Mouse (Mus musculus): ENCODE results near the gene Gm49450. TPM values are rescaled to one million over a fixed set of nuclear protein-coding genes. Genes with fewer than 3 reads are reported as not detected.
"Not testable (repeated sequence)": the region's sequence is repeated elsewhere in the genome, so short reads cannot be mapped to it uniquely, and the experiment has no call there.

The Gm49450 gene
- polyA plus RNA-seq, 1 experiment from 2014 or later: not detected

DNA sequence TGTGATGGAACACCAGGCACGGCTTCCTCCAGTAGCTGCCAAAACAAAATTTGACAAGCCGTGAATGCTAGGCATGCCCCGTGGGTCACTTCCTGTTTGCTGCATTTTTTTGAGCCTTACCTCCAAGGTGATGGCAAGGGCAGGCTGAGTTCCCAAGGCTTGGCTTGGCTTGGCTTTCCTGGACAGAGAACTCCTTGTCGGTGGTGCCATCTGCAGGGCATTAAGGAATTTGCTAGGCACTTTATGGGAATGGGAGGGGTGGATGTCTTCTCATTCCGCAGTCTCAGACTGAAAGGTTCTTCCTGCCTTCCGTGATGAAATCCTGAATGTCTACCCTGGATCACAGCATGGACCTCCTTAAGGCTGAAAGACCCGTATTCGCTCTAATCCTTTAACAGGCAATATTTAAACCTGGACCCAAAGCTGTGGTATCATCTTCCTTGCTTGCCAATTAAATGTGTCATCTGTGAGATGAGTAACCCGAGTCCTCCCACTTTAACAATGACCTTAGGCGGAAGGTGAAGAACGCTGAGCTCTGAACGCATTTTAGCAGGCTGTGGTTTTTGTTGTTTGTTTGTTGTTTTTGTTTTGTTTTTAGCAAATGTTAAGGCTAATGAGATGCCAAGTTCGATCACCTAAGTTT, 24.6 kb downstream of the Gm49450 start:
- Histone ChIP-seq H3K4me2 (replicated peaks; ENCODE audit: low read depth, low read length) (no peak overlapping the region), H3K4me1 (ENCODE audit: control insufficient read depth, insufficient read depth, low read length) (peaks cover 6% of the 10 kb centered on the region; the same call in 1 of the 2 replicates), H3K36me3 (ENCODE audit: control insufficient read depth, insufficient read depth, low read length) (peaks cover 9% of the 10 kb centered on the region), H3K9ac (replicated peaks; ENCODE audit: low read depth, low read length) (no peak overlapping the region), H3K9me3 (ENCODE audit: control insufficient read depth, low read depth, low read length) (no peaks in the 10 kb centered on the region), H3K27ac (ENCODE audit: low read length) (no peak overlapping the region), H3K4me3 (ENCODE audit: low read depth, low read length) (no peak overlapping the region), H3K27me3 (ENCODE audit: control insufficient read depth, insufficient read depth, low read length) (no peaks in the 10 kb centered on the region)
- ATAC-seq (ENCODE audit: insufficient number of reproducible peaks, insufficient read depth, low FRiP score, low read depth): peak; percentile 53; the same call in 1 of the 2 replicates
- 15% methylated on average over 13 of the region's 13 CpGs for WGBS

- WGBS: 83% methylated on average over 5 of the region's 5 CpGs
- Histone ChIP-seq H3K4me2 (replicated peaks; ENCODE audit: low read depth, low read length) (no peak overlapping the region), H3K36me3 (ENCODE audit: control insufficient read depth, insufficient read depth, low read length) (peaks cover 9% of the 10 kb centered on the region), H3K9me3 (ENCODE audit: control insufficient read depth, low read depth, low read length) (no peaks in the 10 kb centered on the region), H3K27me3 (ENCODE audit: control insufficient read depth, insufficient read depth, low read length) (no peaks in the 10 kb centered on the region), H3K4me1 (ENCODE audit: control insufficient read depth, insufficient read depth, low read length) (peaks cover 6% of the 10 kb centered on the region; the same call in 1 of the 2 replicates), H3K4me3 (ENCODE audit: low read depth, low read length) (no peak overlapping the region), H3K9ac (replicated peaks; ENCODE audit: low read depth, low read length) (no peak overlapping the region), H3K27ac (ENCODE audit: low read length) (no peak overlapping the region)
- ATAC-seq (ENCODE audit: insufficient number of reproducible peaks, insufficient read depth, low FRiP score, low read depth): no peak
Measured at GRCm38 (mm10) chr15:98927566-98927965, 25.8 kb downstream of the Gm49450 start.

DNA sequence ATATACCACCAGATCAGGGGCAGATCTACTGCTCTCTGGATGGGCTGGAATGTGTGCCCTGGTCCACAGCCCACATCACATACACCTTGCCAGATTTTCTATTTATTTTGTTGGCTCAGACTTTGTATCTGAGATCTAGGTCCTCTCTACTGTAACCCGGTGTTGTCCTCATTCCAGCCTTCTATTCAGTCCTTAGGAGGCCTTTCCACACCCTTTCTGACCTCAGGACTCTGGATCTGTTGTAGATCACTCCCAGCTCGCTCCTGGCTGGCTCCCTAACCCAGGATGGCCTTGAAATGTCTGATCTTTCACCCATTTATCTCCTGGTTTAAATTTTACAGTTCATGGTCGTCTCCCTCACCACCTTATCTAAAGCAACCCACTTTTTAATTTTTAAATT, 28.7 kb downstream of the Gm49450 start:
- 68% methylated on average over 3 of the region's 3 CpGs for WGBS
- H3K36me3 ChIP-seq (ENCODE audit: control insufficient read depth, insufficient read depth, low read length): no peaks in the 10 kb centered on the region
- no peak overlapping the region for H3K27ac ChIP-seq (ENCODE audit: low read length)
- H3K4me1 ChIP-seq (ENCODE audit: control insufficient read depth, insufficient read depth, low read length): peaks cover 6% of the 10 kb centered on the region; the same call in 1 of the 2 replicates
- H3K9ac ChIP-seq (replicated peaks; ENCODE audit: low read depth, low read length): no peak overlapping the region
- H3K27me3 ChIP-seq (ENCODE audit: control insufficient read depth, insufficient read depth, low read length): no peaks in the 10 kb centered on the region
- H3K4me3 ChIP-seq (ENCODE audit: low read depth, low read length): no peak overlapping the region
- H3K4me2 ChIP-seq (replicated peaks; ENCODE audit: low read depth, low read length): no peak overlapping the region
- ATAC-seq (ENCODE audit: insufficient number of reproducible peaks, insufficient read depth, low FRiP score, low read depth): no peak
- H3K9me3 ChIP-seq (ENCODE audit: control insufficient read depth, low read depth, low read length): no peaks in the 10 kb centered on the region

DNA sequence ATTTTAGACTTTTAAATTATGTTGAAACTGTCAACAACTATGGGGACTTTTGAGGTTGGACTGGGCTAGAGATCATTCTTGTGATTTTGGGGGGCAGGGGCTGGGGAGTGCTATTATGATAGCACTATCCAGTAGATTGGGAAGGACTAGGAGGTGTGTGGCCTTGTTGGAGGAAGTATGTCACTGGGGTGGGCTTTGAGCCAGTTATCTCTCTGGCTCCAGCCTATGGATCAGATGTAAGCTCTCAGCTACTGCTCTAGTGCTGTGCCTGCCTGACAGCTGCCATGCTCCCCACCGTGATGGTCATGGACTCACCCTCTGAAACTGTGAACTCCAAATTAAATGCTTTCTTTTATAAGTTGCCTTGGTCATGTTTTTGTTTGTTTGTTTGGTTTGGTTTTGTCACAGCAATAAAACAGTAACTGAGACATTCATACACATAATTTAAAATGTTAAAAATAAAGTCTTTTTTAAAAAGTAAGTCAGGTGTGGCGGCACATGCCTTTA, 30.3 kb downstream of the Gm49450 start:
- Histone ChIP-seq H3K27ac (ENCODE audit: low read length) (no peak overlapping the region), H3K4me3 (ENCODE audit: low read depth, low read length) (no peak overlapping the region), H3K4me1 (ENCODE audit: control insufficient read depth, insufficient read depth, low read length) (no peaks in the 10 kb centered on the region), H3K4me2 (replicated peaks; ENCODE audit: low read depth, low read length) (no peak overlapping the region), H3K36me3 (ENCODE audit: control insufficient read depth, insufficient read depth, low read length) (no peaks in the 10 kb centered on the region), H3K9me3 (ENCODE audit: control insufficient read depth, low read depth, low read length) (no peaks in the 10 kb centered on the region), H3K9ac (replicated peaks; ENCODE audit: low read depth, low read length) (no peak overlapping the region), H3K27me3 (ENCODE audit: control insufficient read depth, insufficient read depth, low read length) (no peaks in the 10 kb centered on the region)
- WGBS: 82% methylated on average over 2 of the region's 2 CpGs
- ATAC-seq (ENCODE audit: insufficient number of reproducible peaks, insufficient read depth, low FRiP score, low read depth): no peak

DNA sequence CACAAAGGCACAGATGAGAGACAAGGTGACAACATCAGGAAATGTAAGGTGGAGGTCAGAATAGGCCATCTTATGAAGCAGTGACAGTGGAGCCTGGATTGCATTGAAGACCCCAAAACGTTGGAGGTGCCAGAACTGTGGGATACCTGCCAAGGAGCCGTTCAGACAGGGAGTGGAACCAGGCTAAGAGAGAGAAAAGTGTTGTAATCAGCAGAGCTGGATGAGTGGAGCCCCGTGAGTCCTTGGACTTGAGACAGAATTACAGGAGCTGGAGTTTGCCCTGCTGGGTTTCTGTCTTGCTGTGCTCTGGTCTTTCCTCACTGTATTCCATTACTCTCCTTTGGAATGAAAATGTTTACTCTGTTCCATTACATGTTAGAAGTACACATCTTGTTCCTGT, 30.8 kb downstream of the Gm49450 start:
- no peak overlapping the region for H3K4me2 ChIP-seq (replicated peaks; ENCODE audit: low read depth, low read length)
- H3K27me3 ChIP-seq (ENCODE audit: control insufficient read depth, insufficient read depth, low read length): no peaks in the 10 kb centered on the region
- no peak overlapping the region for H3K9ac ChIP-seq (replicated peaks; ENCODE audit: low read depth, low read length)
- H3K4me1 ChIP-seq (ENCODE audit: control insufficient read depth, insufficient read depth, low read length): no peaks in the 10 kb centered on the region
- no peak overlapping the region for H3K27ac ChIP-seq (ENCODE audit: low read length)
- ATAC-seq (ENCODE audit: insufficient number of reproducible peaks, insufficient read depth, low FRiP score, low read depth): no peak
- H3K9me3 ChIP-seq (ENCODE audit: control insufficient read depth, low read depth, low read length): no peaks in the 10 kb centered on the region
- no peaks in the 10 kb centered on the region for H3K36me3 ChIP-seq (ENCODE audit: control insufficient read depth, insufficient read depth, low read length)
- 48% methylated on average over 3 of the region's 3 CpGs for WGBS
- H3K4me3 ChIP-seq (ENCODE audit: low read depth, low read length): no peak overlapping the region

GRCm38 (mm10) chr15:98921510-98921909, 31.8 kb downstream of the Gm49450 start:
- Histone ChIP-seq H3K4me2 (replicated peaks; ENCODE audit: low read depth, low read length) (no peak overlapping the region), H3K9me3 (ENCODE audit: control insufficient read depth, low read depth, low read length) (no peaks in the 10 kb centered on the region), H3K4me3 (ENCODE audit: low read depth, low read length) (no peak overlapping the region), H3K9ac (replicated peaks; ENCODE audit: low read depth, low read length) (no peak overlapping the region), H3K4me1 (ENCODE audit: control insufficient read depth, insufficient read depth, low read length) (peaks cover 5% of the 10 kb centered on the region), H3K27ac (ENCODE audit: low read length) (no peak overlapping the region), H3K27me3 (ENCODE audit: control insufficient read depth, insufficient read depth, low read length) (no peaks in the 10 kb centered on the region), H3K36me3 (ENCODE audit: control insufficient read depth, insufficient read depth, low read length) (no peaks in the 10 kb centered on the region)
- no peak for ATAC-seq (ENCODE audit: insufficient number of reproducible peaks, insufficient read depth, low FRiP score, low read depth)
- 85% methylated on average over 5 of the region's 5 CpGs for WGBS

DNA sequence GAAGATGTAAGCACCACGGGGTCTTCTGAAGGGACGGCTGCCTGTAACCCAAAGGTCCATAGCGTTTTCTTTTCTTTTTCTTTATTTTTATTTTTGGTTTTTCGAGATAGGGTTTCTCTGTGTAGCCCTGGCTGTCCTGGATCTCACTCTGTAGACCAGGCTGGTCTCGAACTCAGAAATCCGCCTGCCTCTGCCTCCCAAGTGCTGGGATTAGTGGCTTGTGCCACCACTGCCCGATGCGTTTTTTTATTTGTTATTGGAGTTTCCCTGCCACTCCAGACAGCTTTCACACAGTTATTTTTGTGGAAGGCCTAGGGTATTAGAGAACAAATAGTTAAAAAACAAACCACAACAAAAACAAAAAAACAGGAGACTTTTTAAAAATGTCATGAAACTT, 34.9 kb downstream of the Gm49450 start:
- peak overlapping the region; percentile 53 for H3K4me3 ChIP-seq (ENCODE audit: low read depth, low read length)
- H3K9ac ChIP-seq (replicated peaks; ENCODE audit: low read depth, low read length): peak overlapping the region; percentile 36
- H3K27ac ChIP-seq (ENCODE audit: low read length): peak overlapping the region; percentile 33; the same call in 1 of the 2 replicates
- not testable (repeated sequence) for H3K27me3 ChIP-seq (ENCODE audit: control insufficient read depth, insufficient read depth, low read length); H3K9me3 ChIP-seq (ENCODE audit: control insufficient read depth, low read depth, low read length); H3K4me1 ChIP-seq (ENCODE audit: control insufficient read depth, insufficient read depth, low read length); ATAC-seq (ENCODE audit: insufficient number of reproducible peaks, insufficient read depth, low FRiP score, low read depth); H3K36me3 ChIP-seq (ENCODE audit: control insufficient read depth, insufficient read depth, low read length)
- WGBS: 21% methylated on average over 8 of the region's 8 CpGs
- H3K4me2 ChIP-seq (replicated peaks; ENCODE audit: low read depth, low read length): peak overlapping the region; percentile 54

DNA sequence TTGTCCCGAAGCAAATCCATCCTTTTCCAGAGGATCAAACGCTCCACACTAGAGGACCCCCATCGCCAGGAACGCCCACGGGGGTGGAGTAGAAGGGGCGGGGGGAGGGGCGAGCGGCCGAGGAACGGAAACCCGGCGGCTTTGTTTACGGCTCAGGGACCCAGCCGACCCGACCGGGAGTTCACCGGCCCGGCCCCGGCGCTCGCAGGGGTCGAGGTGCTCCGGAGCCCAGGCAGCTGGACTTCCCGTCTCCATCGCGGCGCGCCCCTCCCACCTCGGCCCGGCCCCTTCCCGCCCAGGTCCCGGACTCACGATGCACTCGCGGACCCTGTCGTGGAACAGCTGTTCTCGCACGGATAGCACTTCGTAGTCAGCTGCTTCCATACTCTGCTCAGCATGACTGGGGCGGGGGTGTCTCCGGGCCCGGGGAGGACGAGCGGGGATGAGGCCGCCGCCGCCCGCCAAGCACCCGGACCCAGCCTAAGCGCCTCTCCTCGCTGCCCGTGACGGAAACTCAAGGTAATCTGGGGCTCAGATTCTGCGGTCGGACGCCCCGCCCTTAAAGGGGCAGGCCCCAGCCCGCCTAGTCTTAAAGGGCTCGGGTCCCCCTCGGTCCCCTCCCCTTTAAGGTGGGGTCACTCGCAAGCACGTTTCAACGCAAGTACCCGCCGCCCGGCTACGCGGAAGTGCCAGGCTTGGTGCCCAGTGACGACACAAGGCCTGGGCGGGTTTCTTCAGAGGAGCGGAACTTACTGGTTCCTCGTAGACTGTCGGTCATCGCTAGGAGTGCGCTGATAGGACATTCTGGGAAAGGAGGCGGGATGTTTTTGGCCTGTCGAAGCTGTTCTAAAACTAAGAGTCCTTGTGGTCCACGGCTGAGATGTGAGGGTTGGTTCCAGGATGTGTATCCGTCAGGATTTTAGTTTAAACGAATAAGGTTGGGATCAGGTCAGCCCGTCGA, 35.5 kb downstream of the Gm49450 start, which contains the start of gene Lmbr1l:
Gene Lmbr1l, minus strand, starts transcription at position 694 of the 961 bp plus-strand sequence.
- WGBS: under 1% methylated on average over 75 of the region's 82 CpGs
- H3K27ac ChIP-seq (ENCODE audit: low read length): peak within 1 kb of the TSS; percentile 96
- no peaks in the 10 kb centered on the region for H3K9me3 ChIP-seq (ENCODE audit: control insufficient read depth, low read depth, low read length)
- peaks cover 7% of the 10 kb centered on the region; the same call in 1 of the 2 replicates for H3K36me3 ChIP-seq (ENCODE audit: control insufficient read depth, insufficient read depth, low read length)
- ATAC-seq (ENCODE audit: insufficient number of reproducible peaks, insufficient read depth, low FRiP score, low read depth): peak; percentile 98
- H3K4me2 ChIP-seq (replicated peaks; ENCODE audit: low read depth, low read length): peak within 1 kb of the TSS; percentile 54
- H3K9ac ChIP-seq (replicated peaks; ENCODE audit: low read depth, low read length): peak within 1 kb of the TSS; percentile 70
- no peaks in the 10 kb centered on the region for H3K27me3 ChIP-seq (ENCODE audit: control insufficient read depth, insufficient read depth, low read length)
- H3K4me3 ChIP-seq (ENCODE audit: low read depth, low read length): peak within 1 kb of the TSS; percentile 53
- H3K4me1 ChIP-seq (ENCODE audit: control insufficient read depth, insufficient read depth, low read length): peaks cover 9% of the 10 kb centered on the region
